Mouse (Mus musculus) A20 (cell line): ENCODE data around the gene Cdkl2.
A peak's percentile ranks its signal among the peaks of the same experiment; 100 is the strongest.

Experiments
- DNase-seq: peaks from one replicate; pipeline ENCODE4 v3.0.0-alpha.2; 2011; ENCODE audit warnings: low read depth, low spot score

Gene Cdkl2

GRCm38 (mm10) chr5:91993061-91993460 lies 50.6 kb downstream of the Cdkl2 start:
- peak; percentile 35 for DNase-seq

DNA sequence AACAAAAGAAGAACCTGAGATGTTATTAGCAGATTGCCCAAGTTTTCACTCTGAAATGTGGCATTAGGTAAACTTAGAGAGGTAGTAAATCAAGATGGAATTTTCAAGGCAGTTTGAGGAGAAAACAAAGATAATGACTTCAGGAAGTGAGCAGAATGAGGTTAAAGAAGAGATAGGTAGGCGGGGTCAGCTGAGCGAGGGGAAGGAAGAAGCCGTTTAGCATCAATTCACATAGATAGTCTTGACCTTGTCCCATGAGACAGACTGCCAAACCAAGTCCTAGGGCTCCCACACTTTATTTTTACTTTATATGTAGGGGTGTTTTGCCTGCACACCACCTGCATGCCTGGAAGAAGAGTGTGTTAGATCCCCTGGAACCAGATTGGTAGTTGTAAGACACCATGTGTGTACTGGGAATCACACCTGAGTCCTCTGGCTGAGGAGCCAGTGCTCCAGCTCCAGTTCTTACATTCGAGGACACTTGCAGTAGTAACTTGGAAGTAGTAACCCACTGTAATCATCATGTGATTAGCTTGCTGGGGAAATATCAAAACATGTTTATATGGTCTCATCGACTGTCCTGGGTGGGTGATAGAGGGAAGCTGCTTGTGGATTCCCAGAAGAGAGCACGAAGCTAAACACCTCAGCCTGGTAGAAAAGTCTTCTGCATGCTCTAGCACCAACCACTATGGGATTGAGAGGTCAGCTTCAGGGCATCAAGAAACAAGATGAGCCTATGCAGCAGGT lies 52.3 kb downstream of the Cdkl2 start:
- DNase-seq = no peak

DNA sequence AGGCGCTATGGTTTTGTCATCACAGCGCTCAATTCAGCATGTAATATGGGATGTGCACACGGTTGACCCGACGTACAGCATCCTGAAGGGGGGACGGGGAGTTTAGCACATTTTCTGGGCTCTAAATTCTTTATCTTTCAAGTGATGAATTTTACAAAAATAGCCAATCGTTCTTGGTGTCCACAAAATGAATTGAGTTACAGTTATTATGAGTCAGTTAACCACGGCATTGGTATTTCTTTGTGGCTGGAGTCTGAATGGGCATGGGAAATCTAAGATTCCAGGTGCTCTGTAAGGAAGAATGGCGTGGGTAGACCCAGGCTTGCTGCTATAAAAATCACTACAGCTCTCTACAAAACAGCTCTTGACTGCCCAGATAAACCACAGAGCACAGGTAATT lies 54.4 kb downstream of the Cdkl2 start:
- DNase-seq = no peak

DNA sequence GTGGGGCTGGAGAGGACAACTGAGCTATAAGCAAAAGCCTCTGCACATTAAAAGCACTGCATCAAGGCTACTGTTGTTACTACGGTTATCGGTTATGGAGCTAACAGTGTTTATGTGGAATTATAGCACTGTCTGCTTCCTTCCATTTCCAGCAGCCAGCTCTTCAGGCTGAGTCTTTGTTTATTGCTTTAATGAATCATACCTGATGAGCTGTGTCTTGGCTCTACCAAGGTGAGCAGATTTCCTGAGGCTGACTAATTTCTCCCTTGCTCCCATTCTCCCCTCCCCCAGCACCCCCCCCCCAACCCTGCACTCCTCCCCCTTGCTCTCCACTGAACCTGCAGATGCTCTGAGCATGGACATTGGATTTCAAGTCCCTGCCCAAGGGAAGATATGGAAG lies 55.9 kb downstream of the Cdkl2 start:
- no peak for DNase-seq

DNA sequence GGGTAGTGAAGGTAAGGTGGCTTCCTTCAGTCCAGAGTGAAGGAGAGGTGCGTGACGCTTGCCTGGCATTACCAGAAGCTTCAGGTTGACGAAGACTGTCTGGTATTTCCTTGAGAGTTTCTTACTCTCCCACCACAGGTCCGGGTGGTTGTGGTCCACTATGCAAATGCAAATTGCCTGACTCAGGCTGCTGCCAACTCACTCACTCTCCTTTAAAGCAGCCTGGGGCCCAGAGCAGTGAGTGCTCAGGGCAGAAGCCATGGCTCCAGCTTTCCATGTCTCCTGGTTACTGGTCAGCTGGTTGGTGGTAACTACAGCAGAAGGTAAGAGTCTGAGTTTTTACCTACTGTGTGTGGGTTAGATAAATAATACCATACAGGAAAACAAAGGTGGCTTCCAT lies 56.4 kb downstream of the Cdkl2 start, which contains the start of gene Odaph:
Gene Odaph, plus strand, starts transcription at position 240 of the 400 bp plus-strand sequence.
- DNase-seq = peak; percentile 18

DNA sequence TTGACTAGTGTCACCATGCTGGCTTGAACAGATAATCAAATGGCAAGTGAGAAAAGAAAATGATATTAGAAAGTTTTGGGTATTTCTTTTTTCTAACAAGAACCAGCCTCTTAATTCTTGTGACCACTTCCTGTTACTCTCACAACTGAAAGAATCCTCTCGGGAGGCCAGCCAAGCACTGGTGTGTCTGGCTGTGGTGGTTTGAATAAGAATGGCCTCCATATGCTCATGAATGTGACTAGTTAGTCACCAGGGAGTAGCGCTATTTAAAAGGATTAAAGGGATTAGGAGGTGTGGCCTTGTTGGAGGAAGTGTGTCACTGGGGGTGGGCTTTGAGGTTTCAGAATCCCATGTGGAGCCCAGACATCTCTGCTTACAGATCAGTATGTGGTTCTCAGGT lies 58.0 kb downstream of the Cdkl2 start:
- no peak for DNase-seq

- no peak for DNase-seq
Measured at GRCm38 (mm10) chr5:91983490-91983889, 60.2 kb downstream of the Cdkl2 start.

- no peak for DNase-seq
Measured at GRCm38 (mm10) chr5:91981176-91981840, 62.4 kb downstream of the Cdkl2 start.

DNA sequence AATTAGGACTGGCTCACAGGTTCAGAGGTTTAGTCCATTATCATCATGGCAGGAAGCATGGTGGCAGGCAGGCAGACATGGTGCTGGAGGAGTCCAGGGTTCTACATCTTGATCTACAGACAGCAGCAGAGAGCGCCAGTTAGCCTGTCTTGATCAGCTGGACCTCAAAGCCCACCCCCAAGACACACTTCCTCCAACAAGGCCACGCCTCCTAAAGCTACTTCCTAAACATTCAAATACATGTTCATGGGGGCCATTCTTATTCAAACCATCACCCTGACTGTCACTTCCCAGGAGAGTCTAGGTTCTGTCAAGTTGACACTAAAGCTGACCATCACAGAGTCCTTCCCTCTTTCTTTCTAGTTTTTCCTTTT lies 66.3 kb downstream of the Cdkl2 start:
- DNase-seq = peak; percentile 27

DNA sequence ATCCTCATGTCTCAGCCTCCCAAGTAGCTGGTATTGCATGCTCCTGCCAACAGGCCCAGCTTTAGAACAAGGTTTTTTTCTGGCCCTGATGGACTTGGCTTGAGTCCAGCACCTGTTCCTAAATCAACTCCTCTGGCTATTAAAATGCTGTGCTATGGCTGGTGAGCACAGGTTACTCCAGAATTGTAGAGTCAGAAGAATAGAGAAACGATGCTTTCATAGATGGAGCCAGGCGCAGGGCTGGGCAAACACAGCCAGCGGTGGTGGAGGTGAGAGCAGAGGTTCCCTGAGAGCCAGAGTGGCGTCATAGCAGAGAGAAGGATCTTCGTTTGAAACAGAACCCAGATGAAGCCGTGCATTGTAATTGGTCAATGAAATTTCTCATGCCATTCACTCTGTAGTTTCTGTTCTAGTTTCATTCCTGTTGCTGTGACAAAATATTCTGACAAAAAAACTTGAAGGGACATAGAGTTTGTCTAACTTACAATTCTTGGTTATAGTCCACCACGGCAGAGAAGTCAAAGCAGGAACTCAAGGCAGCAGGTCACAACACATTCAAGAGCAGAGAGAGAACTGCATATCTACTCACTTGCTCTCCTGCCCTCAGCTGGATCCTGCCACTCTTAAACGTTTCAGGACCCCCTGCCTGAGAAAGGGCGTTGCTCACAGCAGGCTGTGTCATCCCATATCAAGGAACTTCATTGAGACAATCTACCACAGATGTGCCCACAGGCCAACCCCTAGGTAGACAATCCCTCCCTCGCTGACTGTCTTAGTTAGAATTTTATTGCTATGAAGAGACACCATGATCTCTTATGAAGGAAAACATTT lies 66.9 kb downstream of the Cdkl2 start:
- peak; percentile 30 for DNase-seq

GRCm38 (mm10) chr5:91975758-91976157 lies 67.9 kb downstream of the Cdkl2 start:
- no peak for DNase-seq

GRCm38 (mm10) chr5:91974002-91974401 lies 69.7 kb downstream of the Cdkl2 start:
- DNase-seq = no peak

DNA sequence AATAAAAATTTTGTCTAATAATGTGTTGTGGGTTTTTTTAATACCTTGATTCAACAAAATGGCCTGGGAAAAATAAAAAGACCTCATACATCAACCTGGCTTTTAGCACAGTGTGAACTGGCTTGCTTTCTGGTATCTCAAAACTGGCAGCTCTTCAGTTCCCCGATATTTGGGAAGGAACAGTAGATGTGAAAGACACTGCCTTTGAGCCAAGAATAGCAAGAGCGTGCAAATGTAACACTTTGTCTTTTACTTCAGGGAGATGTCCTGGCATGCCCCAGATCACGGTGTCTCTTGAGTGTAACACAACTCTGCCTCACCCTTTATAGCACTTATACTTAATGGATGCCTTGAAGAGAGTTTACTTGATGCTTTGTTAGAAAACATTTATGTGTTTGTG lies 71.6 kb downstream of the Cdkl2 start:
- DNase-seq = no peak

DNA sequence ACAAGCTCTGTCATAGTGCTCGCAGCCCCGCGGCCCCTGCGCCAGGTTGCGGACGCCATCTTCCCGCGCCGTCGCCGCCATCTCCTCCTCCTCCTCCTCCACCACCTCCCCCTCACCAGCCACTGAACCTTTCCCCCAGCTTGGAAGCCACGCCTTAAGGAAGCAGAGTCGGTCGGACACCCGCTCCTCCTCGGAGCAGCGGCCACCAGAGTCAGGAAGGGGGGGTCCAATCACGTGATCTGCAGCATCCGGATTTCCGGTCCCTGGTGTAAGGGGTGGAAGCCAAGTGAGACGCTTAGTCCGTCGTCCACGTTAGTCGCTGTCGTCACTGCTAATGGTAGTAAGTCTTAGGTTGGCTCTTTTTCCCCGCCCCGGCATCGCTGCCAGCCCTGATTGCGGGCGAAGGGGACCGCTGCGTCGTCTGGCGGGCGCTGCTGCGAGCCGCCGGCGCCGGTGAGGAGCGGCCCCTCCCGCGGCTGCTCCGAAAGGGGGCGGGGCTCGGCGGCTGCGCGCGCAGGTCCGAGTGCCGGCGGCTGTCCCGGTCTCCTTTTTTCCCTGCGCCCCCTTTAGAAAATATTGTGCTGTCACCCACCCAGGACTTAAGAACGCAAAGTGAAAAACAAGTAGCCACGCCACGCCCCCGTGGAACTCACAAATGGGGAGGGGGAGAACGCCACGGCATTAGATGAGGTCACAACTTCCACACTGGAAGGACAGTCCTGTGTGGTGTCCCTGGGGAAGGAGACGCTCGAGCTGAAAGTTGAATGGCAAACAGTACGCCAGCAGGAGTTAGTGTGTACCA lies 80.8 kb downstream of the Cdkl2 start, which contains the start of gene Rchy1:
Gene Rchy1, minus strand, starts transcription at position 430 of the 802 bp plus-strand sequence.
- DNase-seq = peak; percentile 97

DNA sequence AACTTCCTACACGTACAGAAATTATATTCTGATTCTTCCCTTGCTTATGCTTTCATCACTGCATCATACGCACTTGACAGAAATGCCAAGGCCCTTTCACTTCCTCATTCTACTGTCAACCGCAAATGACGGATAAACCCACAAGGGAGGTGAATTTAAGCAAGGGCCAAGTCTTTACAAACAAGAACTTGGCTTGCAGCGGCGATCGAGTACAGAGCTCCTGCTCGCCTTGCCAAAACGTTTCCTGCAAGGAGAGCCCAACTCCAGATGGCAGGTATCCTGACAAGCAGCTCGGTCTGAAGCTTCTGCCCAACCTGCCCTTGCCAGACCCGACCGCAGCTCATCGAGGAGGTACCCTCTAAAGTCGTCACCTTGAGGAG lies 81.4 kb downstream of the Cdkl2 start:
- peak; percentile 94 for DNase-seq

GRCm38 (mm10) chr5:91961370-91961769 lies 82.3 kb downstream of the Cdkl2 start:
- peak; percentile 74 for DNase-seq

GRCm38 (mm10) chr5:91960606-91961254 lies 83.0 kb downstream of the Cdkl2 start:
- DNase-seq = peak; percentile 44

DNA sequence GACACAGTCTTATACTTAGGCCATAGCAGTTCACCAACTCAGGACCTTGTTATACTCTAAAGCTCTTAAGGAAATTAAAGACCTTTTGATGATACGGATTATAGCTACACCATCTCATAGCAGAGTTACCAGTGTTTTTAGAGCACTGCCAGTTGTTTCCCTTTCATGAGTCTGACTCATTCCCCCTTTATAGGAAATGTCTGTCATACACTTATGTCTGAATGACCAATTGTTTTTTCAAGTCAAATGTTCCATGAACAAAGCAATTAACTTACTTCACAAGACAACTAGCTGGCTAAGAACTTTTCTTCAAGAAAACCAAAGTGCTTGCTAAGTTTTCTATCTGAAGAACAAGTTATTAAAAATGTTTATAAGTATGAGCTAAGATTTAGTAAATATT lies 83.7 kb downstream of the Cdkl2 start:
- DNase-seq = no peak

GRCm38 (mm10) chr5:91959096-91959495 lies 84.6 kb downstream of the Cdkl2 start:
- no peak for DNase-seq

DNA sequence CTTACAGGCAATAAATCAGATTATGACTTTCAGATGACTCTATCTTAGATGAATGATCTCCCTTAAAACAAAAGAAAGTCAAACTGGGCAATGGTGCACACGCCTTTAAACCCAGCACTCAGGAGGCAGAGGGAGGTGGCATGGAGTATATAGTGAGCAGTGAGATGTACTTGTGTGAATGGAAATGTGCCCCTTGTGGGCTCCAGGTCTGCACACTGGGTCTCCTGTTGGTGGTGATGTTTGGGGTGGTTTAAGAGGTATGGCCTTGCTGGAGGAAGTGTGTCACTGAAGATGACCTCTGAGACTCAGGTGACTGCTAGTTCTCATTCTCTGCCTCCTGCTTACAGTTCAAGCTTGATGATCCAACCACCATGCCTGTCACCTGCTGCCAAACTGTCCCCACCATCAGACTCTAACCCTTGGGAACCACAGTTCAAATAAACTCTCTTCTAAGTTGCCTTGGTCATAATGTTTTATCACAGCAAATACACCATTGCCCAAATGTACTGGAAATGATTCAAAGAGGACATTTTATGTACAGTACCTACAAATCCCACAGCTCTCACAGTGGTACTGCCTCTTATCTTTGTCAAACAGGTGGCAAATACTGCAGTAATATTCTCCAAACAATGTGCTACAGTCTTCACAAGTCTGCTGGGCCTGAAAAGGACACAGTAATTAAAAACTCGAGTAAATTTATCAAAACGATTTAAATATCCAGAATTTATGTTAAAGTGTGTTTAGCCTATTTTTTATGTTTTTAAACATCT lies 86.5 kb downstream of the Cdkl2 start:
- no peak for DNase-seq
